Mouse (Mus musculus): Measurements from ENCODE around the gene Nr2c1. TPM values are rescaled to one million over a fixed set of nuclear protein-coding genes. Genes with fewer than 3 reads are reported as not detected.

Gene Nr2c1
- polyA plus RNA-seq, 1 experiment = 5.2 TPM

GRCm38 (mm10) chr10:94231025-94231424 lies 83.2 kb downstream of the Nr2c1 start:
- TF ChIP-seq CTCF (IDR thresholded peaks at IDR 0.05; ENCODE audit: insufficient read depth, low read length) = no peak
- TF ChIP-seq POLR2A (IDR thresholded peaks at IDR 0.05; ENCODE audit: borderline replicate concordance, extremely low read depth, low read depth, low read length) = no peak
- no peak for DNase-seq

DNA sequence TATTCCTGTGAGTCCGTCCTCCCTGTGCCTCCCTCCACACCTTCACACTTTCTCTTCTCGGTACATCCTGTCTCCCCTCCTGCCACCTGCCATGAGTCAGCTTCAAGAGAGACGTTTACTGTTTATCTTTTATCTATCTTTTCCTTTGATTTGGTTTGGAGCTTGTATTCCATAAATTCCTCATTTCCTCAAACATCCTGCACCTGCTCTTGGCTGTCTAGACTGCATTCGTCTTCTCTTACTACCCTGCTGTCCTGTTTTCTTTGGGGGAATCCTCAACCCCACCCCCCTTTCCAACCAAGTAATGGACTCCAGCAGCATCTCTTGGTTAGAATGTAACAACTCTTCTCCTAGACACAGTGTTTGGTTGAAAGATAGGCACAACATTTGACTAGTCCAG lies 87.4 kb downstream of the Nr2c1 start:
- no peak for DNase-seq
- Histone ChIP-seq H3K4me3 (replicated peaks; ENCODE audit: extremely low read depth, low read depth, low read length) (no peak overlapping the region), H3K4me1 (ENCODE audit: control insufficient read depth, insufficient read depth, low read length) (no peaks in the 10 kb centered on the region)
- WGBS = 17% methylated on average over 4 of the region's 4 CpGs
- TF ChIP-seq POLR2A (IDR thresholded peaks at IDR 0.05; ENCODE audit: borderline replicate concordance, extremely low read depth, low read depth, low read length) = no peak
- TF ChIP-seq CTCF (IDR thresholded peaks at IDR 0.05; ENCODE audit: insufficient read depth, low read length) = no peak

More at GRCm38 (mm10) chr10:94231025-94231424, 83.2 kb downstream of the Nr2c1 start:
- 82% methylated on average over 6 of the region's 6 CpGs for WGBS
- no peaks in the 10 kb centered on the region for H3K4me1 ChIP-seq (ENCODE audit: control insufficient read depth, insufficient read depth, low read length)
- no peak overlapping the region for H3K4me3 ChIP-seq (replicated peaks; ENCODE audit: extremely low read depth, low read depth, low read length)

- WGBS = 67% methylated on average over 2 of the region's 2 CpGs
- TF ChIP-seq POLR2A (IDR thresholded peaks at IDR 0.05; ENCODE audit: borderline replicate concordance, extremely low read depth, low read depth, low read length) (no peak), CTCF (IDR thresholded peaks at IDR 0.05; ENCODE audit: insufficient read depth, low read length) (no peak)
- Histone ChIP-seq H3K4me1 (ENCODE audit: control insufficient read depth, insufficient read depth, low read length) (no peaks in the 10 kb centered on the region), H3K4me3 (replicated peaks; ENCODE audit: extremely low read depth, low read depth, low read length) (no peak overlapping the region)
- no peak for DNase-seq
These were observed 93.5 kb downstream of the Nr2c1 start for GRCm38 (mm10) chr10:94241346-94241745.

Other genes with a start within 250 kb of the Nr2c1 start
- 7.9 and 13.4 TPM in 2 replicates for gene Vezt, start 112.2 kb upstream of the Nr2c1 start, polyA plus RNA-seq (2012; rRNA removed)
- gene Fgd6, start 112.0 kb upstream of the Nr2c1 start, polyA plus RNA-seq (2012; rRNA removed) = 4.8 and 7.2 TPM in 2 replicates
- 35.4 and 61.4 TPM in 2 replicates for gene Ndufa12, start 50.7 kb downstream of the Nr2c1 start, polyA plus RNA-seq (2012; rRNA removed)
- gene Gm4792, start 150.7 kb downstream of the Nr2c1 start, polyA plus RNA-seq (2012; rRNA removed) = not detected in 2 replicates
- 42.5 and 46.8 TPM in 2 replicates for gene Tmcc3, start 163.9 kb downstream of the Nr2c1 start, polyA plus RNA-seq (2012; rRNA removed)

All from lung, adult 2 months (tissue).